Mouse (Mus musculus) telencephalon, adult 2 months (tissue): ENCODE measurements around the gene Abcc1.

ENCODE experiments used
- DNase-seq: peaks from one replicate; pipeline ENCODE4 v3.0.0-alpha.2; 2011; ENCODE audit warnings: low read depth, low spot score

Gene Abcc1

GRCm38 (mm10) chr16:14376352-14376751 is 15.0 kb downstream of the Abcc1 start:
- DNase-seq, result no peak

DNA sequence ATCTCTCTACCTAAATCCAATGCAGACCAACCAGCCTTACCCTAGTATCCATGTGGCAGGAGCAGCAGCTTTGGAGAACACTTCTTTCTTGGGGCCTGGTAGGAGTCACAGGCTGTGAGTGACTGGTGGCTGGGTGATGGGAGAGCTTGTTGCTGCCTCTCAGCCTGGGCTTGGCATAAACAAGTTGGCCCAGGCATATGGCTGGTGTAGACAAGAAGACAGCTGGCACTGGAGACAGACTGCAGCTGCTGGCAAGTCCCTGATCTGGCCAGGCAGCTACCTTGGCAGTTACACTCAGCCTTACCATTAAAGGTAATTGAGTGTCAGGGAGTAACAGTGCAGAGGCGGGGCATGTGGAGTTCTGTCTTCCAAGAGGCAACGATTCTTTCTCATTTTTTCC is 16.0 kb downstream of the Abcc1 start:
- DNase-seq, result peak; percentile 65

- DNase-seq, result no peak
Measured at GRCm38 (mm10) chr16:14378654-14379053, 17.3 kb downstream of the Abcc1 start.

- DNase-seq, result no peak
Measured at GRCm38 (mm10) chr16:14379888-14380287, 18.5 kb downstream of the Abcc1 start.

- no peak for DNase-seq
Measured at GRCm38 (mm10) chr16:14381061-14381665, 19.8 kb downstream of the Abcc1 start.

DNA sequence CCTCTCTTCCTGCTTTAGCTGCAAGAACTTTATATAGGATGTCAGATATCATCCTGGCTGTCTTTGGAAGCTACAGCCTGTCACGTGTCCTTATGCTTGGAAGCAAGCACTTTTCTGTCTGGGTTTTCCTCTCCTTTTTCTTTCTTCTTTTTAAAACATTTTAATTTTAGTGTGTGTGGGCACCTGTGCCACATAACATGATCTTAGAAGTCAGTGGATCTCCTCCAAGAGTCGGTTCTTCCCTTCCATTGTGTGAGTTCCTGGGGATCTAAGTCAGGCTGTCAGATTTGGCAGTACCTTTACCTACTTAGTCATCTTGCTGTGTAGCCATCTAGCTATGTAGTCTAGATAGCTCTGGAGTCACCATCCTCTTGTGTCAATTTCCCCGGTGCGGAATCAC is 37.9 kb downstream of the Abcc1 start:
- DNase-seq, result peak; percentile 57

- DNase-seq, result no peak
Measured at GRCm38 (mm10) chr16:14403507-14403906, 42.1 kb downstream of the Abcc1 start.

GRCm38 (mm10) chr16:14405636-14406035 is 44.3 kb downstream of the Abcc1 start:
- DNase-seq, result no peak

DNA sequence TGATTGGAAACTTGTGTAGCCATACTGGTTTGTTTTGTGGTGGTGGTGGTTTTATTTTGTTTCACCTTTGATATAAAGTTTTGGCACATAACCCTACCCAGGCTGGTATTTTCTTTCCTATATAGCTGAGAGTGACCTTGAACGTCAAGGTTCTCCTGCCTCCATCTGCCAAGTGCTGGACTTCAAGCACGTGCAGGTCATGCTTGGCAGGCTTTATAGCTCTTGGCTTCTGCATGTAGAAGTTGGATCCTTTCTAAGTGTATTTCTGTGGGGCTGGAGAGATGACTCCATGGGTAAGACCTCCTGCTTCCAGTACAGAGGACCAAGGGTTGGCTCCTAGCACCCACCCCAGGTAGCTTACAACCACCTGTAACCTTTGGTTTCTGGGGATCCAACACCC is 47.8 kb downstream of the Abcc1 start:
- DNase-seq, result no peak

- peak; percentile 8 for DNase-seq
Measured at GRCm38 (mm10) chr16:14409776-14410175, 48.4 kb downstream of the Abcc1 start.

- no peak for DNase-seq
Measured at GRCm38 (mm10) chr16:14410611-14411010, 49.3 kb downstream of the Abcc1 start.

GRCm38 (mm10) chr16:14411156-14411555 is 49.8 kb downstream of the Abcc1 start:
- DNase-seq, result no peak

- no peak for DNase-seq
Measured at GRCm38 (mm10) chr16:14412551-14412950, 51.2 kb downstream of the Abcc1 start.

GRCm38 (mm10) chr16:14415206-14415605 is 53.8 kb downstream of the Abcc1 start:
- no peak for DNase-seq

GRCm38 (mm10) chr16:14416957-14417618 is 55.7 kb downstream of the Abcc1 start:
- no peak for DNase-seq

GRCm38 (mm10) chr16:14420496-14421132 is 59.3 kb downstream of the Abcc1 start:
- no peak for DNase-seq

DNA sequence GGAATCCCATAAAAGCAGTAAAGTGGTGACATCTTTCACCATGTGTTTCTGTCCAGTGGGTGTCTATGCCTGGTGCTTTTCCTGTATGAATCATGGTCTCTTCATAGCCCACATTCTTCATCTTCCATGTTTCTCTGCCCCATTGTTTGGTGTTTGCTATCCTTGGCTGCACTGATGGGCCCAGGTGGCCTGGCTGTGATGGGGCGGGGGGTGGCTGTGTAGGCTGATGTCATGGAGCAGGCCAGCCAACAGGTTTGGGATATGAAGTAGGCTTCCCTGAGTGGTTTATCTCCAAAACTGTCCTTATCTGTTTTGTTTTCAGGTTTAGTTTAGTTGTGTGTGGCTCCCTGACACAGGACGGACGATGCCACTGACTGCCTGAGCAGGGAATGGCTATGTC is 60.7 kb downstream of the Abcc1 start:
- DNase-seq, result no peak

DNA sequence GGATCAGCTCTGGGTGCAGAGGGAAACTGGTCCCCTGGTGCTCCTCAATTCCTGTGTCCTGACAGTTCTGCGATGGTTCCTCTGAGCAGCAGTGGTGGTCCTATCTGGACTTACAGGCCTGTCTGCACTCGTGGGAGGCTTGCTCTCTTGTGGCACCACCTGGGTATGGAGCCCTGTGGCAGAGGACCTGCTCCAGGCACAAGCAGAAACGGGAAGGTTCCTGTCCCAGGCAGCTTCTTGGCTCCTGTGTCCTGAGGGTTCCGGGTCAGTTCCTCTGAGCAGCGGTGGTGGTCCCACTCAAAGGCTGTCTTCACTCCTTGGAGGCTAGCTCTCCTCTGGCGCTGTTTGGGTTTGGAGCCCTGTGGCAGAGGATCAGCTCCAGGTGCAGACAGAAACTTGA is 68.0 kb downstream of the Abcc1 start:
- no peak for DNase-seq

- DNase-seq, result no peak
Measured at GRCm38 (mm10) chr16:14432996-14433395, 71.6 kb downstream of the Abcc1 start.

DNA sequence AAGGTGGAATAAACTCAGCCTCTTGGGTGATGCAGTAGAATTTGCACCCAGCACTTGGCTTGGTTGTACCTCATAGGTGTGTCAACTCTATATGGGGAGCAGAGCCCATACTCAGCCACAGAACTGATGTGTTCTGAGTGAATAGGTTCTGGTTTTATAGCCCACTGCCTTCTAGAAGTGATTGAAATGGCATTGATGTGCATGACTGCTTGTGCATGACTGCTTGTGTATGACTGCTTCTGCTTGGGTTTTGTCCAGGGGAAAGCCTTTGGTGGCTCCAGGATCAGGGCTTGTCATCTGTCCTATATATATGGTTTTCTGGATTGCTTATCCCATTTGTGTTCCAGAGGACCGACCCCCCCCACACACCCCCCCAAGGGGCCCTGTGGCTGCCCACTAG is 74.2 kb downstream of the Abcc1 start:
- no peak for DNase-seq

GRCm38 (mm10) chr16:14437446-14437982 is 76.2 kb downstream of the Abcc1 start:
- DNase-seq, result no peak

- DNase-seq, result no peak
Measured at GRCm38 (mm10) chr16:14438561-14438960, 77.2 kb downstream of the Abcc1 start.

GRCm38 (mm10) chr16:14439081-14439480 is 77.7 kb downstream of the Abcc1 start:
- DNase-seq, result no peak
